Mouse (Mus musculus): ENCODE data around the gene Utp11.

DNA sequence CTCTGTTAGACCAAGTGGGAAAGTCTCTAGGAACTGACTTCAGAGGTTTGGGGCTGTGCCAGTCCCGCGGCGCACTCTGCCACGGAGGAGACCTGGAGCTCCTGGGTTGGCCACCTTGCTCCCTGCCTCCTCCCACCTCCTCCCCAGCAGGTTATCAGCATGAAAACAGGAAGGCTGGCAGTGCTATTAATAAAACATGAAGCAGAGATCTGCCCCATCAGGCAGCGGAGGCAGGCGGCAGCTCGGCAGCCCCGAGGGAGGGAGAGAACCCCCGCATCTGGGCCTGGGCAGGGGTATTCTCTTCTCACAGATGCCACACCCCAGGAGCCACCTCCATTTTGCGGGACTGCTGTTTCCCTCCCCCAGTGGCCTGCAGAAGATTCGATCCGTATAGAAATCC, 53.7 kb downstream of the Utp11 start:
- TF ChIP-seq CTCF (IDR thresholded peaks at IDR 0.05; ENCODE audit: low read depth) (no peak), EP300 (IDR thresholded peaks at IDR 0.05; ENCODE audit: low read depth) (no peak)
